Mouse (Mus musculus) megakaryocyte, embryonic 14.5 days (primary cell): ENCODE data around the gene Cnot1. TPM values are rescaled to one million over a fixed set of nuclear protein-coding genes. Genes with fewer than 3 reads are reported as not detected.

Source experiments
- H3K27me3 ChIP-seq: replicated peaks from 2 replicates; pipeline ENCODE3; 2012; ENCODE audit warnings: inconsistent platforms
- H3K36me3 ChIP-seq: replicated peaks from 2 replicates; pipeline ENCODE3; 2012; ENCODE audit warnings: low read length, inconsistent platforms, mixed read lengths
- H3K4me1 ChIP-seq: 2 replicates; pipeline ENCODE4 v1.6.1; 2012; ENCODE audit warnings: inconsistent platforms
- H3K4me3 ChIP-seq: replicated peaks from 2 replicates; pipeline ENCODE3; 2012; ENCODE audit warnings: moderate library complexity, mild to moderate bottlenecking, inconsistent platforms
- H3K9me3 ChIP-seq: 2 replicates; pipeline ENCODE4 v1.6.1; 2012; ENCODE audit warnings: inconsistent platforms
- FLI1 ChIP-seq: IDR thresholded peaks from 2 replicates; pipeline ENCODE4 v1.6.1; 2012; ENCODE audit warnings: low read length, inconsistent platforms, mixed read lengths
- GATA1 ChIP-seq: IDR thresholded peaks from 3 replicates; pipeline ENCODE4 v1.6.1; 2012; ENCODE audit warnings: mixed read lengths, low read length, inconsistent platforms, borderline replicate concordance
- polyA plus RNA-seq: library from polyadenylated mRNA; stranded (reverse); fragments of >175 nt; gene quantifications from 2 replicates; pipeline ENCODE4 v1.2.3, GENCODE M21; 2012; ENCODE audit warnings: low replicate concordance; ENCODE audit not compliant: insufficient read depth

Gene Cnot1
- polyA plus RNA-seq, result 1.4 and 2.1 TPM in 2 replicates

DNA sequence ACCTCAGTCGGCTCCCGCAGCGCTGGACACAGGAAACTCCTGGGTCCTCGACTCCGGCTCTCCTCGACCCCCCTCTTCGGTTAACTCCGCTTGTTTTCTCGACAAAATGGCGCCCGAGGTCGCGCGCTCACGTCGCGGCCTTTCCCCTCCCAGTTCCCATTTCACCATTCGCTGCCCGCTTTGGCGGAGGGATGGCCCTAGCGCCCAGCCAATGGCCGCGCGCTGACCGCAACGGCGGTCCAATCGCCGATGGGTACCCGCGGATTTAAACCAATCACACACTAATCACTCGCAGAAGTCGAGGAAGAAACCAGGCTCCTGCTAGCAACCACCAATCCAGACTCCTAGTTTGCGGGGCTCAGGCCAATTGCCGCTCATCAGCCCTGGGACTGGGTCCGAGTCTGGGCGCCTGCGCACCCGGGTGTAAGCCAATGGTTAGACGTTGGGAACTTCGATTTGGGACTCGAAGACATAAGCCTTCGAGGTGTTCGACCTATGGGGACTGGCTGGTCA lies at the start of gene Cnot1:
Cnot1 (minus strand) TSS at position 134 of the 513 bp plus-strand sequence.
- Histone ChIP-seq H3K4me1 (peaks cover 56% of the 10 kb centered on the region), H3K36me3 (peaks cover 20% of the 10 kb centered on the region), H3K4me3 (peak within 1 kb of the TSS; percentile 98), H3K9me3 (no peaks in the 10 kb centered on the region), H3K27me3 (no peaks in the 10 kb centered on the region)
- no peak for TF ChIP-seq FLI1
- TF ChIP-seq GATA1, result no peak

GRCm38 (mm10) chr8:95854174-95854573 lies 46.9 kb upstream of the Cnot1 start:
- no peaks in the 10 kb centered on the region for H3K36me3 ChIP-seq
- no peaks in the 10 kb centered on the region for H3K9me3 ChIP-seq
- peaks cover 27% of the 10 kb centered on the region for H3K27me3 ChIP-seq
- TF ChIP-seq FLI1 (no peak), GATA1 (no peak)
- H3K4me3 ChIP-seq, result no peak overlapping the region
- peaks cover 18% of the 10 kb centered on the region for H3K4me1 ChIP-seq

DNA sequence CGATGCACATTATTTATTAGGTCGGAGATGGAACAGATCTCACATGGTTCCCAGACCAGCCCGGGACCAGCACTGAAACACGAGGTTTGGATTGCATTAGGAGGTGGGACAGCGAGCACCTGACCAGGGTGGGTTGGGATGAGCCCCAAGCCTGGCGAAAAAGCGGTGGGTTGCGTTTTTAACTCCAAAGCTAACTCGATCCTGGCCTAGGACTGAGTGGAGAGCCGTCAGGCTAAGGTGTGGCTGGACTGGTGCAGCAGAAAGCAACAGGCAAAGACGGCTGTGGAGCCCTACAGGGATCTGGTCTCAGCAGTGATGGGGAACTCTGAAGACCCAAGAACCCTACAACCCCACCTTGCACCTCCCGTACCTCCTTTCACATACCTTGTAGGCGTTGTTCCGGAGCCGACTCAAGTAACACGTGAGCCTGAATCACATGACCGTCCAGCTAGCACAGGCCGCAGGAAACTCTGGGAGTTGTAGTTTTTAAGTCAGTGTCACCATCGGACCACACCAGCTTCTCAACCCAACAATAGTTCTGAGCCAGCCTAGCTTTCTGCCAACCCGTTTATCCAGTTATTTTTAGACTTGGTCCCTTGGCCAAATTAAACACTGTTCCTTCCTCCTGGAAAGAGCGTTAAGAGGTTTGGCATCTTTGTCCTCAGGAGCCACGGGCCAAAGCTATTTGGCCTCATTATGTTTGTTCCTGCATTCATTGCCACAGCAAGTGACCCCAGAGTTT lies 46.0 kb upstream of the Cnot1 start, which contains the start of gene Slc38a7:
Slc38a7 (minus strand) TSS at position 438 of the 742 bp plus-strand sequence.
- H3K9me3 ChIP-seq, result no peaks in the 10 kb centered on the region
- H3K36me3 ChIP-seq, result peaks cover 2% of the 10 kb centered on the region
- H3K27me3 ChIP-seq, result peaks cover 36% of the 10 kb centered on the region
- peak within 1 kb of the TSS; percentile 93 for H3K4me3 ChIP-seq
- peaks cover 23% of the 10 kb centered on the region for H3K4me1 ChIP-seq
- no peak for TF ChIP-seq FLI1
- no peak for TF ChIP-seq GATA1

DNA sequence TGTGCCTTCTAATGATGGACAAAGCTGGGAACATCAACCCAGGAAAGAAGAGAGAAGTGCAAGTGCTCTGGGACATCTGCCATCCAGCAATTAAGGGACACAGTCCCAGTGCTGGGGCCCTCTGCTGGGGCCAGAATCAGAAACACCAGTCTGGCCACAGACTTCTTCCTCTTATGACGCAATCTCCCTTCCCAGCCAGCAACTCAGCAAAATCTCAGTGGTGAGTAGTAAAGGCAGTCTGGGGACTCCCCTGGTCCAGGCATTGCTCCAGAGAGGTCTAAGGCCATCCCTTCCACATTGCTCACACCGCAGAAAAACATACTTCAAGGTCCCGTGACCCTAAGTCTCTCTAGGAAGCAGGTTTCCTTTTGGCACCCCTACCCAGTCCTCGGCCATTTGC lies 45.0 kb upstream of the Cnot1 start:
- H3K4me3 ChIP-seq, result peak overlapping the region; percentile 93

GRCm38 (mm10) chr8:95850326-95850725 lies 43.1 kb upstream of the Cnot1 start:
- TF ChIP-seq GATA1 (no peak), FLI1 (no peak)

More for the DNA sequence above, 45.0 kb upstream of the Cnot1 start:
- Histone ChIP-seq H3K4me1 (peaks cover 27% of the 10 kb centered on the region), H3K9me3 (no peaks in the 10 kb centered on the region), H3K27me3 (peaks cover 38% of the 10 kb centered on the region), H3K36me3 (peaks cover 4% of the 10 kb centered on the region)
- TF ChIP-seq GATA1 (no peak), FLI1 (no peak)

GRCm38 (mm10) chr8:95848734-95849464 lies 41.6 kb upstream of the Cnot1 start:
- Histone ChIP-seq H3K27me3 (peaks cover 46% of the 10 kb centered on the region), H3K4me1 (peaks cover 27% of the 10 kb centered on the region), H3K36me3 (peaks cover 12% of the 10 kb centered on the region), H3K4me3 (no peak overlapping the region), H3K9me3 (no peaks in the 10 kb centered on the region)
- TF ChIP-seq FLI1 (no peak), GATA1 (no peak)

More at GRCm38 (mm10) chr8:95850326-95850725, 43.1 kb upstream of the Cnot1 start:
- H3K4me3 ChIP-seq, result no peak overlapping the region
- no peaks in the 10 kb centered on the region for H3K9me3 ChIP-seq
- H3K4me1 ChIP-seq, result peaks cover 27% of the 10 kb centered on the region
- peaks cover 44% of the 10 kb centered on the region for H3K27me3 ChIP-seq
- H3K36me3 ChIP-seq, result peaks cover 9% of the 10 kb centered on the region

- H3K4me1 ChIP-seq, result peaks cover 21% of the 10 kb centered on the region
- H3K9me3 ChIP-seq, result no peaks in the 10 kb centered on the region
- H3K36me3 ChIP-seq, result peaks cover 16% of the 10 kb centered on the region
- peaks cover 50% of the 10 kb centered on the region for H3K27me3 ChIP-seq
- no peak overlapping the region for H3K4me3 ChIP-seq
- TF ChIP-seq GATA1, result no peak
- no peak for TF ChIP-seq FLI1
Measured at GRCm38 (mm10) chr8:95848061-95848551, 40.8 kb upstream of the Cnot1 start.

DNA sequence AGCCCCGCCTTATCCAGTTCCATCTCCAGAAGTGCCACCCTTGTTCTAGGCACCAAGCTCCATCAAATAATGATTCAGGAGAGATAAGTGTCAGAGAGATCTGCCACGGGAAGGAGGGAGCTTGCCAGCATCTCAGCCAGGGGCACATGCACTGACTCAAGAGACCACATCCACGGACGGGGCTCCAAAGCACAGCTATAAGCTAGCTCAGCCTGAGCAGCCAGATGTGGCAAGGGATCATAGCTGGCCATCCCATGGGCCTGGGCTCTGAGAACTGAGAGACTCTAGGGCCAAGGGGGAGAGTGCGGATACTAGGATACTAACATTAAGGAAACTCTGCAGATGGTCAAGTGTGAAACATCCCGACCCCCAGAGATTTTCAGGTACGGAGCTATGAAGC lies 37.8 kb upstream of the Cnot1 start:
- H3K4me3 ChIP-seq, result no peak overlapping the region
- H3K9me3 ChIP-seq, result no peaks in the 10 kb centered on the region
- H3K4me1 ChIP-seq, result peaks cover 9% of the 10 kb centered on the region
- TF ChIP-seq GATA1 (no peak), FLI1 (no peak)
- H3K36me3 ChIP-seq, result peaks cover 23% of the 10 kb centered on the region
- H3K27me3 ChIP-seq, result peaks cover 44% of the 10 kb centered on the region

GRCm38 (mm10) chr8:95843968-95844367 lies 36.7 kb upstream of the Cnot1 start:
- TF ChIP-seq GATA1 (no peak), FLI1 (no peak)
- H3K27me3 ChIP-seq, result peaks cover 41% of the 10 kb centered on the region
- peaks cover 9% of the 10 kb centered on the region for H3K4me1 ChIP-seq
- no peak overlapping the region for H3K4me3 ChIP-seq
- peaks cover 23% of the 10 kb centered on the region for H3K36me3 ChIP-seq
- H3K9me3 ChIP-seq, result no peaks in the 10 kb centered on the region
